Mouse (Mus musculus): ENCODE measurements around the gene Prr22. TPM values are rescaled to one million over a fixed set of nuclear protein-coding genes. Genes with fewer than 3 reads are reported as not detected.

Prr22 gene
- polyA plus RNA-seq, 2 experiments, result 0.58 to 4.5 TPM

- H3K36me3 ChIP-seq (ENCODE audit: control insufficient read depth, insufficient read depth, low read length), result no peaks in the 10 kb centered on the region
- no peak overlapping the region for H3K4me2 ChIP-seq (replicated peaks; ENCODE audit: low read depth, low read length, severe bottlenecking)
- H3K4me3 ChIP-seq (replicated peaks; ENCODE audit: low read length), result no peak overlapping the region
- H3K27ac ChIP-seq (replicated peaks; ENCODE audit: low read depth, low read length), result no peak overlapping the region
- peaks cover 22% of the 10 kb centered on the region for H3K4me1 ChIP-seq (ENCODE audit: control insufficient read depth, insufficient read depth, low read length)
- no peak for TF ChIP-seq POLR2A (IDR thresholded peaks at IDR 0.05; ENCODE audit: borderline replicate concordance, extremely low read depth, insufficient read depth, insufficient read length)
- ATAC-seq (ENCODE audit: low FRiP score, low read depth) (no peak), DNase-seq (ENCODE audit: low spot score) (no peak)
- 51% methylated on average over 3 of the region's 3 CpGs for WGBS
- H3K9me3 ChIP-seq (ENCODE audit: control insufficient read depth, low read length), result no peaks in the 10 kb centered on the region
- H3K27me3 ChIP-seq (ENCODE audit: control insufficient read depth, insufficient read depth, low read length), result 0 out of 2 replicates have a peak, but pooled peaks cover 4% of the 10 kb centered on the region
- no peak overlapping the region for H3K9ac ChIP-seq (ENCODE audit: low read depth, low read length, severe bottlenecking)
Observed at GRCm38 (mm10) chr17:56761077-56761476, 9.0 kb upstream of the Prr22 start.

GRCm38 (mm10) chr17:56761991-56762410 lies 8.0 kb upstream of the Prr22 start:
- no peaks in the 10 kb centered on the region for H3K9me3 ChIP-seq (ENCODE audit: control insufficient read depth, low read length)
- WGBS, result under 1% methylated on average over 22 of the region's 28 CpGs
- peak overlapping the region; percentile 9 for H3K9ac ChIP-seq (ENCODE audit: low read depth, low read length, severe bottlenecking)
- no peak for TF ChIP-seq POLR2A (IDR thresholded peaks at IDR 0.05; ENCODE audit: borderline replicate concordance, extremely low read depth, insufficient read depth, insufficient read length)
- DNase-seq (ENCODE audit: low spot score) (peak; percentile 89), ATAC-seq (ENCODE audit: low FRiP score, low read depth) (peak; percentile 38)
- peaks cover 22% of the 10 kb centered on the region for H3K4me1 ChIP-seq (ENCODE audit: control insufficient read depth, insufficient read depth, low read length)
- H3K4me3 ChIP-seq (replicated peaks; ENCODE audit: low read length), result peak overlapping the region; percentile 36
- H3K27ac ChIP-seq (replicated peaks; ENCODE audit: low read depth, low read length), result peak overlapping the region; percentile 15; the same call in 1 of the 2 replicates
- H3K4me2 ChIP-seq (replicated peaks; ENCODE audit: low read depth, low read length, severe bottlenecking), result peak overlapping the region; percentile 79
- H3K27me3 ChIP-seq (ENCODE audit: control insufficient read depth, insufficient read depth, low read length), result no peaks in the 10 kb centered on the region
- H3K36me3 ChIP-seq (ENCODE audit: control insufficient read depth, insufficient read depth, low read length), result 0 out of 2 replicates have a peak, but pooled peaks cover 6% of the 10 kb centered on the region

GRCm38 (mm10) chr17:56762769-56763731 lies 7.0 kb upstream of the Prr22 start:
- DNase-seq (ENCODE audit: low spot score) (no peak), ATAC-seq (ENCODE audit: low FRiP score, low read depth) (no peak)
- no peak for TF ChIP-seq POLR2A (IDR thresholded peaks at IDR 0.05; ENCODE audit: borderline replicate concordance, extremely low read depth, insufficient read depth, insufficient read length)
- Histone ChIP-seq H3K4me2 (replicated peaks; ENCODE audit: low read depth, low read length, severe bottlenecking) (0 out of 2 replicates have a peak overlapping the region, but pooled peaks have one; percentile 79), H3K9ac (ENCODE audit: low read depth, low read length, severe bottlenecking) (no peak overlapping the region), H3K4me1 (ENCODE audit: control insufficient read depth, insufficient read depth, low read length) (peaks cover 16% of the 10 kb centered on the region), H3K27me3 (ENCODE audit: control insufficient read depth, insufficient read depth, low read length) (no peaks in the 10 kb centered on the region), H3K9me3 (ENCODE audit: control insufficient read depth, low read length) (no peaks in the 10 kb centered on the region), H3K36me3 (ENCODE audit: control insufficient read depth, insufficient read depth, low read length) (peaks cover 17% of the 10 kb centered on the region), H3K4me3 (replicated peaks; ENCODE audit: low read length) (no peak overlapping the region), H3K27ac (replicated peaks; ENCODE audit: low read depth, low read length) (no peak overlapping the region)
- 54% methylated on average over 27 of the region's 27 CpGs for WGBS

GRCm38 (mm10) chr17:56763741-56764250 lies 6.3 kb upstream of the Prr22 start:
- Histone ChIP-seq H3K4me1 (ENCODE audit: control insufficient read depth, insufficient read depth, low read length) (peaks cover 15% of the 10 kb centered on the region), H3K36me3 (ENCODE audit: control insufficient read depth, insufficient read depth, low read length) (peaks cover 24% of the 10 kb centered on the region), H3K9ac (ENCODE audit: low read depth, low read length, severe bottlenecking) (no peak overlapping the region), H3K9me3 (ENCODE audit: control insufficient read depth, low read length) (no peaks in the 10 kb centered on the region), H3K27ac (replicated peaks; ENCODE audit: low read depth, low read length) (no peak overlapping the region), H3K4me3 (replicated peaks; ENCODE audit: low read length) (peak overlapping the region; percentile 87), H3K4me2 (replicated peaks; ENCODE audit: low read depth, low read length, severe bottlenecking) (peak overlapping the region; percentile 73), H3K27me3 (ENCODE audit: control insufficient read depth, insufficient read depth, low read length) (no peaks in the 10 kb centered on the region)
- no peak for ATAC-seq (ENCODE audit: low FRiP score, low read depth)
- DNase-seq (ENCODE audit: low spot score), result no peak
- 84% methylated on average over 8 of the region's 8 CpGs for WGBS
- TF ChIP-seq POLR2A (IDR thresholded peaks at IDR 0.05; ENCODE audit: borderline replicate concordance, extremely low read depth, insufficient read depth, insufficient read length), result no peak
